Mouse (Mus musculus) B cell, adult 2 months (primary cell): ENCODE results near the gene Ywhah.

Experiments
- DNase-seq, 2 experiments: peaks; one replicate each; pipeline ENCODE4 v3.0.0; 2022

Gene Ywhah

DNA sequence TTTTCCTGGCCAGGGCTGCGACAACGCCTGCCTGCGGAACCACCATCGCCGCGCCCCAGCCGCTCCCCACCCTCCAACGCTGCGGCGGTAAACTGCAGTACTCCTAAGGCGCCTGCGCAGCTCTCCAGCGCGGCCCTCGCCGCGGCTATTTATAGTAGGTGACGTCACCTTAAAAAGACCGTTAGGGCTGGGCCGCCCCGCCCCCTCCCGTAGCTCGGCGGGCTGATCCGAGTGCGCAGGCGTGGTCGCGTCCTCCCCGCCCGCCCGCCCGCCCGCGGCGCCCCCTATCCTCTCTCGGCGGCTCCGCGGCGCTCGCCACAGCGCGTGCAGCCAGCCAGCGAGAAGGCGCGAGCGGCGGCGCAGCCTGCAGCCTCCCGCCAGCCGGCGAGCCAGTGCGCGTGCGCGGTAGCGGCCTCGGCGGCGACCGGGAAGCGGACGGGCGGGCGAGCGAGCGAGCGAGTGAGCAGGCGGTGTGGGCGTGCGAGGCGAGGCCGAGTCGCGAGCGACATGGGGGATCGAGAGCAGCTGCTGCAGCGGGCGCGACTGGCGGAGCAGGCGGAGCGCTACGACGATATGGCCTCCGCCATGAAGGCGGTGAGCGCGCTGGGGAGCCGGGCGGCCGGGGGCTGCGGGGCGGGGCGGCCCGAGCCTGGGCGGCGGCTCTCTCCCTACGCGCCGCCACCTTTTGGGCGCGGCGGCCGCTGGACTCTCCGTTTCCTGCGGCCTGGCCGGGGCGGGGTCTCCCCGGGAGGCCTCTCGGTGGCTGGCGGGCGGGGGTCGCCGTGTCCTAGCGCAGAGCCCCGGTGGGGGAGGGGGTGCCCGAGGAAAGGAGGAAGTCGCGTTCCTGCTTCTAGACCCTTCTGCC, at the start of gene Ywhah:
Gene Ywhah, plus strand, starts transcription at position 256 of the 865 bp plus-strand sequence.
- DNase-seq, result peak; percentile 96

DNA sequence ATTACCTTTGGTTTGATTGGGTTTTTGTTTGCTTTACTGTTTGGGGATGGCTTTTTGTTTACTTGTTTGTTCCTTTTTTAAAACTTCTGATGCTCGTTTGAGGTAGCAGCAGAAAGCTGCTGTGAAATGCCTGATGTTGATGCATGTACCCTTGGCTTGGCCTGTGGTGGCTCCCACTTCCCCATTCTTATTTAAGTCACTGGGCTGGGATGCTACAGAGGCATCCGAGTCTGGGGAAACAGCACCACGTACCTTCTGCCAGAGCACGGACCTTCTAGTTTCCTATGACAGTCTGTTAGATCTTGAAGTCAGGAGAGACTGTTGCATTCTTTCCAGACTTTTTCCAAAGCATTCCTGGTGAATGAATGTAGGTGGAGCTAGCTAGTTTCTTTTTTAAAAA, 42.1 kb upstream of the Ywhah start:
- no peak for DNase-seq

DNA sequence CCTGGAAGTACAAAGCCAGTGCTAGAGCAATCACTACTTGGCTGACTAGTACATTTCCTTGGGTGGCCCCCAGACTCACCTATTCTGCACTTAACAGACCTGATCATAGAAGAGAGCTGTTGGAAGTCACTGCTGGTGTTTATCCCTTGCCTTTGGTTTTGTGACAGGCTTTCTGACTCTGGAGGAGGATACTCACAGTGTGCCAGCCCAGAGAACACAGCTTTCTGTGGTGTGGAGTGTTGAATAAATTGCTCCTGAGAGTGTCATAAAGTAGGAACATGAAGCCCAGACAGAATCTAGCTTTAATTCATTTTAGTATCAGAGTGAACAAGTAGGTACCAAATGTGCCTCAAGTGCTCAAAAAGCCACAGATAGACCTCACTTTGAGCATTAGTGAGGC, 41.4 kb upstream of the Ywhah start:
- no peak for DNase-seq

DNA sequence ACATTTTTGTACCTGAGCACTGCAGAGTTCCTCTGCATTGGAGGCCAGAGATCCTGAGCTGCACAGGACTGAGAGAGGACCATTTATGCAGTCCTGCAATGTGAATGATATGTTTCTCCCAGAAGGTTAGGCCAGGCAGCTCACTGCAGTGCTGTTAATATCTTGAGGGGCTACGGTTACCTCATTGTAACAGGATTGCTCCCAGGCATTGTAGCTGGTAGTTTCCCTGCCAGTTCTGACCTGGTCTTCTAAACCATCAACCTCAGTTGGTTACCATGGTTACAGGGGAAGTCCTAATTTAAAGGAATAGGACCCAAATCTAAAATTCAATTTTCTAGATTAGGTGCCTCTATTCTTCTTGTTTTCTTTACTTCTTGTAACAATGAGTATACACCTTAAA, 33.2 kb upstream of the Ywhah start:
- no peak for DNase-seq

DNA sequence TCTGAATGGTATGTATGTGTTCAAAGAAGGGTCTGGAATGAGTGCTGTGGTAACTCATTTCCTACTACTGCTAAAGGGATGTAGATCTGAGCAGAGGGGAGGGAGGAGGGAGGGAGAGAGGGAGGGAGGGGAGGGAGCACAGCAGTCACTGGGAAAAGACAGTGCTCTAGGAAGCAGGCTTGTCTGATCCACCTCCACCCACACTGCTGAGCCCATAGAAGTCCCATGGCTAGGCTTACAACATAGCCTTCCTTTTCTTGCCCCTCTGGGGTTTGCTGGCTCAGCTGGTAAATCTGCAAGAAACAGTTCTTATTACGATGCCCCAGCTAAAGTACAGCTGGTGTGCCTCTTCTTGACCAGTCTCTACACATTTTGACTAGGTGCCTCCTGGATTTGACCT, 30.7 kb upstream of the Ywhah start:
- no peak for DNase-seq

DNA sequence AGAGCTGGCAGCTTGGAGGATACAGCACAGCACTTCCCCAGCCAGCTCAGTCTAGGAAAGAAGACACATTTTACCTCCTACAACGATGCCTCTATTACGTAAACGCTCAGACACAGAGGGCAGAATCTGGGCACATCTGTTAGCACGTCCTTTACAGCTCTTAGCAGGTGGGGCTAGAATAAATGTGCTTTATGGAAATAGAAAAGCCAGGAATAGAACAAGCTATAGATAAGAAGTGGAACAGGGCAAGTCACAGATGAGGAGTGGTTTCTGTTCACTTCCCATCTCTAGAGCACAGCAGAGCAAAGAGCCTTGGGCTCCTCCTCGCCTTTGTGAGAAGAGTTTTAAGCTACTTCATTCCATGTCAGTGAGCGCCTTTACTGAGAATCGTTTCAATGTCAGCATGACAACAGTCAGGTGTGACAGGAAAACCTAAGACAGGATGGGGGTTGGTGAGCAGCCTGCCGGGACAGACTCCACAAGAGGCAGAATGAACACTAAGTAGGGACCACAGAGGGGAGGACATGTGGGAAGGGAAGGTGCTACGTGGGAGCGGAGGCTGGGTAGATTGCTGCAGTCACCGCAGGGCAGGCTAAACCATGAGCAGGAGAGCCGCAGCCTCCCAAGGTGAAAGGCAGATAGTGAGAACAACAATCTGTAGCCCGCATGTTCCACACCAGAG, 28.5 kb upstream of the Ywhah start:
- DNase-seq, result no peak

DNA sequence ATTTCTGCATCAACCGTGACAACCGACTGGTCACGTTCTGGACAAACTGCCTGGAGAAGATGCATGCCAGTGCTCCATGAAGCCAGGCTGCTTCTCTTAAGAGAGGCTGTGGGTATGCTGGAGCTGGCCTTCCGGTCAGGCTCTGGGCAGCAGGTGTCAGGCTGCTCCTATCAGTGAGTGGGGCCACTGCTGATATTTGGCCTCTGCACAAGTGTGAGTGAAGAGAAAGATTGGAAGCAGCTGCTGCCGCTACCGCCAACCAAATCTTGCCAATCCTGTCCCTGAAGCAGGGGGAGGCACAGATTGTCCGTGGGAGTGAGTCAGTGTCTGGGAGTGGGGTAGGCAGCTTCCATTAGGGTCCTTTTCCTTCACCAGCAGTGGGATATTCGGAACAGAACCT, 27.5 kb upstream of the Ywhah start:
- DNase-seq, result no peak

DNA sequence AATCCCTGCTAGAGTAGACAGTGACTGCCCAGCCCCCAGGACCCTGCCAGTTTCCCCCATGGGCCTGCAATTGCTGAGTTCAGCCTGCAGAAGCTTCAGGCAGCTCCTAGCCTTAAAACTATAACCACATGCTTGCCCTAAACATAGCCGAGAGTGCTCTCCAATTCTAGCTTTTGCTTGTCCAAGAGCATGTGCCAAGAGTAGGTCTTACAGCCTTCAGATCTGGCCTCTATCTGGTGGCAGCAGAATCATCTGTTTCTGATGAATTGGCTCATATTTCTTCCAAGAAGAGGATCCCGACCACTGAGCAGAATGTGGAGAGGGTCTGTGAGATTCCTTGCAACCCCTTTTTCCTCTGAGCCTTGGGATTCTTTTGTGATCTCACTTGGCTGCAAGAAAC, 24.1 kb upstream of the Ywhah start:
- no peak for DNase-seq

DNA sequence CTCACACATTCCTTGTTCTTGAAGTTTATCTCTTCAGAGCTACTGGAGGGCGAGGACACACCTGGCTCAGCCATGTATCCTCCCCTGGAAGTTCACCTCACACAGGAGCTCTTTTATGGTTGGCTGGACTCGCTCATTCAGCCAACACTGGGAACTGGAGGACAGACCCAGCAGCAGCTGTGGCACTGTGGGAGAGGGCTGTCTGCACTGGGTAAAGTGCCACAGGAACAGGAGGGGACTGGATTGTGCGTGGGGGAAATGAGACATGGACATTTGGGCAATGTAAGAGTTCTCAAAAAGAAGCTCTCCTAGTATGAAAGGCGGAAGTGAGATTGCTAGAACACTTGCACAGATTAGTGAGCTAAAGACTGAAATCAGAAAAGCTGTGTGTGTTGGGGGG, 22.9 kb upstream of the Ywhah start:
- DNase-seq, result no peak

DNA sequence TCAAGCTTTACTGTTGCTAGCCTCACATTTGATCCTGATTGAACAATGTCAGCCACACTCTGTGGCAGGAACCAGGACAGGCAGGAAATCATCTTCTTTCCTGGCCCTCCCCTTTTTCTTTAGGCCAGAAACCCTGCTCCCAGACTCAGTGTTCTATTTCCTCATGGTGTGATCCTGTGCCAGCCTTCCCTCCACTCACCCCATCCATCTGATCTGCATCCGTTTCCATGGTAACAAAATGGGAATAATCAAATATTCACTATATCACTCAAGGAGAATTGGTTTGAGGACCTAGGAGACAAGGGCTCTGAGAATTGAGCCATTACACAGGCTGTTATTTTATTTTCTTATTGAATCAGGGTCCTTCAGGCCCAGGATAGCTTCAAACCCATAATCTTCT, 22.1 kb upstream of the Ywhah start:
- DNase-seq, result no peak

DNA sequence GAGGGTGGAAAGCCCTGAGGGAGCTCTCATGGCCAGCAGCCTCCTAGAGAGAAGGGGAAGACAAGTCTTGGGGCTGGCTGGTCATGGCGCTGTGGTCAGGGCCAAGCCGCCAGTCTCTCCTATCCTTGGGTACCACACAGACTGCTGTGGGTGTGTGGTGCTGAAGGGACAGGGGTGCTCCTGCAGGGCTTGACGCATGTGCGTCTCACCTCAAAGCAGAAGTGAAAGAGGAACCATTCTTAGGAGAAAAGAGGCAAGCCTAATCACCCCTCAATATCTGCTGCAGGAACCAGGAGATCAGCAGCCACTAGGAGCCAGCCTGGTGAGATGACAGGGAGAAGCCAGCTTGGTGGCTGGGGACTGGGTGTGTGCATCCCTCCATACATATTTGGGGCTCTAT, 20.9 kb upstream of the Ywhah start:
- peak; percentile 89 to 91 for DNase-seq

DNA sequence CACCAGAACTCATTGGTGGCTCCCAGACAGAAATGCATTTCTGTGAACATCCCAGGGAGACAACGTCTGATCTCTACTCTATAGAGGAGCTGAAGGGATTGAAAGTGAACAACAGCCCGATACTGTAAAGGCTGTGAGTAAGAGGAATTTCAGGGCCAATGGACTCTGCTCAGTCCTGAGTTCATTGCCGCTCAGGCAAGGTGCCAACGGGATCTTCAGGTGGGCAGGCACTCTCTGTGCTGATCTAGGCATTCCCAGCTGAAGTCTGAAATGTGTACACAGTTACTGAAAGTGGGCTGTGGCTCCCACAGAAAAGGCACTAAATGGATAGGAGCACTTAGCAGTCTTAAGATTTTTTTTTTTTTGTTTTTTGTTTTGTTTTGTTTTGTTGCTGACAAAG, 19.8 kb upstream of the Ywhah start:
- no peak for DNase-seq

DNA sequence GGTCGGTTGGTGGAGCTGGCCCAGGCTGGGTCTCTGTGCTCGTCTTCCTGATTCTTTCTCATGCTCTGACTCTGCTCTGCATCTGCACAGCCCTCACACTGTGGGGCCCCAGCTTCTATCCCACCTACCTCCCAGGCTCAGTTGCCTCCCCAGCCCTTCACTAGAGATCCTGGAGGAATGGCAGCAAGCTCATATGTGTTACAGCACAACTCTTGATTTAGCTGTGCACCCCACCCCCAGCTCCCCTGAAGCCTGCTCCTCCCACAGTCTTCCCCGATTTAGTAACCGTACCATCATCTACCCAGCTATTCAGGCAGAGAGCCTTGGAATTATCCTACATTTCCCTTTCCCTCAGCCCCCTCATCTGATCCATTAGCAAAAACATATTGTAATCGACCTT, 17.5 kb upstream of the Ywhah start:
- DNase-seq, result no peak

DNA sequence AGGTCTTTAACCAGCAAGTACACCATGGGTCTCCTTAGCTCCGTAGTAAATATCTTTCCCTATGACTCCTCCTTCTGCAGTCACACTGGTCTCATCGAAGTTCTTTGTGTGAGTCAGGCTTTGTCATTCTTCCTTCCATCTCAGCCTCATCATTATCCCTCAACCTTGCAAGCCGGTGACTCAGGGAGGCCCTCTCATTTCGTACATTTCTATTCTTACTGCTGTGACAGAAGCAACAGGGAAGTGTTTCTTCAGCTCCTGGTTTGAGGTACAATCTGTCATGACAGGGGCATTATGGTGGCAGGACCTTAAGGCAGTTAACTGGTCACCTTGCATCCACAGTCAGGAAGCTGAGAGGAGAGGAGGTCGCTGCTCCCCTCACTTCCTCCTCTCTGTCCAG, 15.8 kb upstream of the Ywhah start:
- DNase-seq, result no peak

DNA sequence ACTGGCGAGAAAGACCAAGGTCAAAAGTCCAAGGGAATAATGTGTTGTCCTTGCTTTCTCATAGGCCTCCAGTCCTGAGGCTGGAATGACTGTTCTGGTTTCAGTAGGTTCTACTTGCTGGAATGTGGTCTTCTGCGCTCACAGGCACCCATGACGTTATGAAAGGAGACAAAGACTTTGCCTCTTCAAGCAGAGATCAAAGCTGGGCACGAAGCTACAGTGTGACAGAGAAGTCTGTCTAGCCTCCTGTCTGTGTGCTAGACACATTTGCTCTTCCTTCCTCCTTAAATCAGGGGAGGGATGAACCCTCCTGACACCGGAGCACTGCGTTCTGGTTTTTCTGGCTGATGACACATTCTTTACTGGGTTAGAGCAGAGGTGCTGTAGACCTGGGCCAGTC, 15.1 kb upstream of the Ywhah start:
- no peak for DNase-seq

DNA sequence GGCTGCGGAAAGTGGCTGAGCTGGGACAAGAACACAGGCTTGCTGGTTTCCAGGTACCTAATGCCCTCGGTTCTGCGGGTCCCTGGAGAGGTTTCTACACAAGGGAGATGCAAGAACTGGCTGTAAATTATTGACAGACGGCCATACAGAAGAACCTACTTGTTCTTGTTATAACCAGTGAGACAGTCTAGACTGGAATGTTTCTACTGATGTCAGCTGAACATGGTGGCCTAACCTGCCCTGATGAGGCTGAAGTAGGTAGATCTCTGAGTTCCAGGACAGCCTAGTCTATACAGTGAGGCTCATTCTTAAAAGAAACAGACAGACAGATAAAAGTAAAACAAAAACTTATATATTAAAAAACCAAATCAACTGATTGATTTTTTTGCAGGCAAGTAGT, 14.5 kb upstream of the Ywhah start:
- DNase-seq, result no peak

DNA sequence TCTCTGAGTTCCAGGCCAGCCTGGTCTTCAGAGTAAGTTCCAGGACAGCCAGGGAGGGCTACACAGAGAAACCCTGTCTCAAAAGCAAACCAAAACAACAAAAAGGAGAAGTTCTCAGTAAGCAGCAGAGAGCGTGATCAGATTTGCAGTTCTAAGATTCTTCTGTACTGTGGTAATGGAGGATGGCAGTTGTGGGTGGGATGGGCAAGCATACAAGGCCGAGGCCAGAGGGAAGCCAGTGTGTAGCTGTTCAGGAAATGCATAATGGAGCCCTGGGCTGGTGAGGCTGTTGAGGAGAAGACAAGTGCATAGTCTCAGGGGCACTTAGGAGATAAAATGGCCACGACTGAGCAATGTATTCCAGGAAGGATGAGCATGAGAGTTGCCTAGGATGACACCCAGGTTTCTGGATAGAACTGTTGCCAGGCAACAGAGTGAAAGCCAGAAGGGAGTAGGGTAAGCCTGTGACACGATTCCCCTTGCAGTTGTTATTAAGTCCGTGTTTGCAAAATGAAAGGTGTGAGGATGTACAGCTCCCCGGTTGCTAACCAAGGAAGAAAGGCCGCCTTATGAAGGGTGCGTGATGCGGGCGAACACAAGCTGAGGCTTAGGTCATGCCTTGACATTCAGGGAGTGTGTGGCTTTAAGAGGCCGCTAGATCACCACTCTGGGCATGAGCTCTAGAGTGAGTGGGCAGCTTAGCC, 13.0 kb upstream of the Ywhah start:
- no peak for DNase-seq

DNA sequence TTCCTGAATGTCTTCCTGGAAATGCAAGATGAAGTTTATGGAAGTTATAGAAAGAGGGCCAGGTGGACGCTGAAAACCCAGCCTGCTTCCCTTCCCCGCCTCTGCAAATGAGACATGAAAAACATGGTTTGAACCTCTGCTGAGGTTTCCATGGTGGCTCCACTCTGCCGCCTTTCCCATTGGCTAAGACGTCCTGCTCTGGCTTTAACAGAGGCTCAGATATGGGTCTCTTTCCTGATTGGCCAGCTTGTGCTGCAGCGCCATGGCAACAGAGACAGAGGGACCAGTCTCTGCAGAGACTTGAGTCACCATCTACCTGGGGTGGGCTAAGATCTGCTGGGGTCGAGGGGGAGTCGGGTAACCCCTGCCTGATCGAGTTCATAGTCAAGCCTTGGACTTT, 11.9 kb upstream of the Ywhah start:
- no peak for DNase-seq

DNA sequence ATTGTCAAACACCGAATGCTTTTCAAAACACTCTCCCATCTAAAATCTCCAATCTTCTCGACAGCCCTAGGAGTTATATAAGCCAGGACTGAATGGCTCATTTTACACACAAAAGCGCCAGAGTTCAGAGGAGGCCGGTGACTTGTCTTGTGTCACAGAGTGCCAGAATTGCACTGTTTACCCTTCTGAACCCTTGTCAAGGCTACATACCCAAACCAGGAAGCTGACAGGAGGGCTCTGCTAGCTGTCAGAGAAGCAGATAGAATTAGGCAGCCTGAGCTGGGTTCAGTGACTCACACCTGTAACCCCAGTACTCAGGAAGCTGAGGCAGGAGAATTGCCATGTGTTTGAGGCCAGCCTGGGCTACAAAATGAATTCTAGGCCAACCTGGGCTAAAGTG, 11.2 kb upstream of the Ywhah start:
- DNase-seq, result no peak

DNA sequence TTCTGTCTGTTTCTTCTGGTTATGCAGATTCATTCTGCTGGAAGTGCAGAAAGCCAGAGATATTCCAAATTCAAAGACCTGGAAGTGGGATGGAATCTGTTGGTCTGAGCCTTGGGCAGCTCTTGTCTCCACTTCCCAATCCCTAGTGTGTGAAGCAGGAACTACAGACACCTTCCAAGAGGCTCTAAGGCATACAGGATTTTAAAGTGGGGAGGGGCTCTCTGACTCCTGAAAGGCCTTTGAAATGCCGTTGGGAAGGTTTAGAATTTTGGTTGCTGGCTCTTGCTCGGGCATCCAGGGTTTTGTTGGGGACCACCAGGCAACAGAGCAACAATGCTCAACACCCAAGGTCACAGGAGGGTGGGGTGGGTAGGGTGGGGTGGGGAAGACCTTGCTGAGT, 9.3 kb upstream of the Ywhah start:
- no peak for DNase-seq

DNA sequence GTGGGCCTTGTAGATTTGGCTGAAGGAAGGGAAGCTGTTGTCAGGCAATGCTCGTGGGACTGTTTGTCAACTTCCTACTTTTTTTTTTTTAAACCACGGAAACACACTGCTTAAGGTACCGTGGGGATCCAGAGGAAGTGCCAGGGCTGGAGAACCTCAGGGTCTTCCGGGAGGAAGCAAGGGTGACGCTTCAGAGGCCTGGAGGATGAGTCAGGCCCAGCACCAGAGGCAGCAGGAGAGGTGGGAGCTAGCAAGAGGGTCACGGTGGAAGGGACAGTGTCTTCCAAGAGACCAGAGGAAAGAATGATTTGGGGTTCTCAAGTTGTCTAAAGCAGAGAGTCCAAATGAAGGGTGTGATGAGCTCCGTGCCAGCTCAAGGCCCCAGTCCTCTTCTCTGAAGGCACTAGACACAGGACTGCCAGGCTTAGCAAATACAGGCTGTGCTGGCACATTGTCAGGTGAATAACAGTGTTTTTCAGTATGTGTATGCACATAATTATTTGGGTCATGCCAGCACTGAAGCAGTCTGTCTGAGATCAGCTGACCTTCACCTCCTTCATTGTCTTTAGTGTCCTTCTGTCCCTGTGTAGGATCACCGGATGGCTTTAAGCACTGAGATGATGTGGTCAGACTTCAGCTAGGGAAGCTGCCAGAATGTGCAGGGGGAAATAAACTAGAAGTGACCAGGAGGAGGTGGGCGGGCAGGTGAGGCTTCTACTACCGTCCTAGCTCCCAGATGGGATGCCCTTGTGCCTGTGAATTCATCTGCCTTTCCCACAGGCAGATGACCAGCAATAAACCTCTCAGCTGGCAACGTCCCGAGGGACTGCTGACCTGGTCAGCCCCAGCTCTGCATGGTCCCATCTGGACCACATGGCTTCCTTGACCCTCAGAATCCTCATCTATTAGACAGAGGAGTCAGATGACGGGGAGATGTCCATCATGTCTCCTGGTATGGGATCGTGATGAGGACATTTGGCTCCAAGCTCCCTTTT, 8.5 kb upstream of the Ywhah start:
- DNase-seq, result no peak
